Mouse (Mus musculus): ENCODE results near the gene Grifin.

Gene Grifin

GRCm38 (mm10) chr5:140583732-140584368 lies 19.0 kb upstream of the Grifin start:
- DNase-seq: no peak

- DNase-seq: no peak
These were observed 18.3 kb upstream of the Grifin start for GRCm38 (mm10) chr5:140582995-140583731.

DNA sequence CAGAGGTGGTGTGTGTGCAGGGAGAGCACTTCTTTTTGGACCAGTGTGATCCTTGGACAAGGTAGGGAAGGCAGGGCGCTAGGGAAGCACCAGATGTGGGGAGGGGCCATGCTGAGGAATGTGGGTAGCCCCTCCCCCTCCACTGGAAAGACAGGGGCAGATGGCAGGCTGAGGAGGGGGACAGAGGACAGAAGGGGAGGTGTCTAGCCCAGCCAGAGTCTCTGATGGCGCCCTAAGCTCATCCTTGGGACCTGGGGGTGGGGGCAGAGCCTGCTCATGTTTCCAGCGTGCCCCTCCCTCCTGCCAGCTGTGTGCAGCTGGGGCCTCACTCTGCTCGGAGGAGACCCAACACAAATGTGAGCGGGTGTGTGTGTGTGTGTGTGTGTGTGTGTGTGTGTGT lies 16.7 kb upstream of the Grifin start:
- DNase-seq: no peak

GRCm38 (mm10) chr5:140579771-140580170 lies 14.9 kb upstream of the Grifin start:
- DNase-seq: no peak

GRCm38 (mm10) chr5:140579221-140579620 lies 14.3 kb upstream of the Grifin start:
- DNase-seq: no peak

DNA sequence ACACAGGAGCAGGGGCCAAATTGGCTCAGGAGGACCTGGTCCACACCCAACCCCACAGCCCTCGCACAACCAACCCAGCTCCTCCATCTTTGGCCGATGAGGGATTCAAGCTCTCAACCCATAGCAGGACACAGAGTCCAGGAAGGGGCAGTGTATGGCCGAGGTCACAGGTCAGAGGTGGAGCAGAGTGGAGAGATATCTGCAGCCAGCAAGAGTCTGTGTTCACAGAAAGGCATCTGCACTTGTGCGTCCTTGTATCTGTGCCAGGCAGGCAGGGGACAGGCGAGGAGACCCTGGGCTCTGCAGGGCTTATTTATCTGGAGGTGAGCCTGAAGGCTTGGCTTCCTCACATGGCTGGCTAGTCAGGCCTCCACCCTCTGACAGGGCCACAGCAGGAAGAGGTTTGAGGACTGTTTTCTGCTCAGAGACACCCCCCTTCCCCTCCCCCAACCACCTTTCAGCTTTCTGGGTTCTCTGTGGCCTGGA lies 10.6 kb upstream of the Grifin start:
- peak; percentile 16 for DNase-seq

- peak; percentile 39 for DNase-seq
These were observed 7.7 kb upstream of the Grifin start for GRCm38 (mm10) chr5:140572611-140573010.

DNA sequence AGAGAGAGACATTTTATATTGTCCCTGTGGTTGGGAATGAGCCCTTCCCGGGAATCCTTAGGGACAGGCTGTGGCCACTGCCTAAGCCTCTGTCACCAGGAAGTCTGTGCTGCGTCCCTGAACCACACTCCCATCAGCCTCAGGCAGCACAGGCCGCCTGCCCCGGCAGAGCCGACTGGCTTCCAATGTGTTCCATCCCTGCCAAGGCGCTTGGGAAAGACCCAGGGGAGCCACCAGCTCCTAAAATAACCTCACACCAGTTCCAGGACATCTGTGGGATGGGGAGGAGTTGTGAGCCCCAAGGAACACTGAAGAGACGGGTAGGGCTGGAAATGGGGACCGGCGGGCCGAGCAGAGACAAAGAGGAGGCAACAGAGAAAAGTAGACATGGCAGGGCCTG lies 6.8 kb upstream of the Grifin start:
- DNase-seq: peak; percentile 66

- no peak for DNase-seq
These were observed 6.3 kb upstream of the Grifin start for GRCm38 (mm10) chr5:140571201-140571600.

GRCm38 (mm10) chr5:140570223-140570870 lies 5.5 kb upstream of the Grifin start:
- no peak for DNase-seq

DNA sequence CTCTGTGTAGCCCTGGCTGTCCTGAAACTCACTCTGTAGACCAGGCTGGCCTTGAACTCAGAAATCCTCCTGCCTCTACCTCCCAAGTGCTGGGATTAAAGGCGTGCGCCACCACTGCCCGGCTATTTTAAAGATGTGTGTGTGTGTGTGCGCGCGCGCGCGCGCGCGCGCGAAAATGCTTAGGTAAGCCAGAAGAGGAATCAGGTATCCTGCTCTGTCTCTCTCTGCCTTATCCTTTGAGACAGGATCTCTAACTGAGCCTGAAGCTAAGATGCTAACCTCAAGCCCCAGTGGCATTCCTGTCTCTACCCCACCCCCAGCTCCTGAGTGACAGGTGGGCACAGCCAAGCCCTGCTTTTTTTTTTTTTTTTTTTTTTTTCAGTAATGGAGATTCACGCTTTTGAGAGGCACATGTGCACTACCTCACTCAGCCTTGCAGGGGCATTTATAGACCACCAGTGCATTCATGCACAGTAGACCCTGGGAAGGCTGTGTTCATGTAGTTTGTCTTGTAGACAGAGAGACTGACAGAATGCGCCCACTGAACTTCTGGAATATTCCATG lies 4.2 kb upstream of the Grifin start:
- no peak for DNase-seq

DNA sequence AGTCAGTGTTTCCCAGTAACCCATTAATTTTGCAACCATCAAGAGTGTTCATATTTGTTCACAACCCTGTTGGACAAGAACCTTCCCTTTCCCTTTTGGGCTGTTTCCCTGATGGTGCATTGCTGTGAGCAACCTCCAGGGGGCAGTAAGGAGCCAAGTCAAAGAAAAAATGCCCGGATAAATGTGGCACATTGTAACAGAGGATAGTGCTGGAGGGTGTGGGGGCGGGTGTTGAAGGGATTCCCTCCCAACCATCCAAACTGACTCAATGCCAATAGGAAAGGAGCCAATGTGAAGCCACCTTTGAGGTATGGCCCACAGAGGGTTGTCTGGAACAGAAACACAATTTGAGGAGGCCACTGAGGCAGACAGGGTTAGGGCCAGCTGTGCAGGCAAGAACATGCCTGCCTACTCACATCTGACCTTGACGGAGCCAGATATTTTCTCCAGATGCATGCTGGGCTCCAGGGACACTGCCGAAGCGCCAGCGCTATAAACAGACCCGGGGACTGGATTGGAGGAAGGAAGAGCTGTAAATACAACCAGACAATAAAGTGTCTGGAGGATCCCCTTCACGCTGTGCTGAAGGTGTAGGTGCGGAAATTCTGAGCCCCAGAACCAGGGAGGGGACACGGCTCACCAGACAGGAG lies 3.6 kb upstream of the Grifin start:
- DNase-seq: peak; percentile 79

GRCm38 (mm10) chr5:140567751-140568150 lies 2.9 kb upstream of the Grifin start:
- DNase-seq: no peak

- DNase-seq: peak; percentile 80
These were observed 2.5 kb upstream of the Grifin start for GRCm38 (mm10) chr5:140567321-140567720.

DNA sequence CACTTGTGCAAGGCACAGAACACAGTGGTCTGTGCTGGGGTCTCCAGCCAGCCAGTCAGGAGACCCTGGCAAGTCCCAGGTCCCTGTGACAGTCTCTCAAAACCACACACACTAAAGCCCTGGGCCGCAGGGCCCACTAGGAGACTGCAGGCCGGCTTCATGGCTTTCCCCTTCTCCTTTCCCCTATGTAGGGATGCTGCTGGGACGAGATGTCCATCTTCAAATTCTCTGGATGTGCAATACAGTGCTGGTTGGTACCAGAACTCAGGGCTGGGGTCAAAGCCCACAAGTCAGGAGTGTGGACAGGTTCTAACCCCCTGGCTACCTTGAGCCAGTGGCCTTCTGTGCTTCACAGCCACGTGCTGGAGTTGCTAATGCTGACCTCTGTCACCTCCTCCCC lies 1.4 kb upstream of the Grifin start:
- DNase-seq: no peak

DNA sequence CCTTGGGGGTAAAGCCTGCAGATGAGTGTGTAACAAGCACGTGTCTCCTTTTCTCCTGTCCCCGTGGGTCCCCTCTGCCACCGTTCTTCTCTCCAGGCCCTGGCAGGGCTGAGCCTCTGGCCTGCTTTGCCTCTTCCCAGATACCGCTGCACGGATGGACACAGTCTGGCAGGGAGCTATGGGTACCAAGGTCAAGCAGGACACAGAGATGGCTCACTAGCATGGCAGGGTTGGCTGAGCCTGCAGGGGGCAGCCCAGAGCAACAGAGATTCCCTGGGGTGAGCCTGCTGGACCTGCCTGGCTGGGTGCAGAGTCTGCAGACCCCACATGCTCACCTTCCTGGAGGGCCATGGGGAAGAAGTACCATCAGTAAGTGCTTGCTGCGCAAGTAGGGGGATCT lies 985 bp upstream of the Grifin start:
- peak; percentile 67 for DNase-seq

DNA sequence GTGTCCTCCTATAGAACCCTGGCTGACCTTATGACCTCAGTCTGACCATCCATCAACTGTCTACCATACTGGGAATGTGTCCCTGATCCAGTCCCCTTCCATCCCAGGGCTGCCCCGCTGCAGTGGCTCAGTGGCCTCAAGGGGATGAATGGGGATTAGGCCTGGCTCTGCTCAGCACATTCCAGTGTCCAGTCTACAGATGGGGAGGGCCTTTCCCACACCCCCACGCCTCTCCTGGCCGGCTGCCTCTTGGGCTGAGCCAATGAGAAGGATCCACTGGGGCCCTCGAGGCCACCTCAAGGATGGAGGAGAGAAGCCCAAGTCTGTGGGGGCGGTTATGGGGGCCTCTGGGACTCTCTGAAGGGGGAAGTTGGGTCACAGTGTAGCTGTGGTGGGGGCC lies 580 bp upstream of the Grifin start:
- no peak for DNase-seq

DNA sequence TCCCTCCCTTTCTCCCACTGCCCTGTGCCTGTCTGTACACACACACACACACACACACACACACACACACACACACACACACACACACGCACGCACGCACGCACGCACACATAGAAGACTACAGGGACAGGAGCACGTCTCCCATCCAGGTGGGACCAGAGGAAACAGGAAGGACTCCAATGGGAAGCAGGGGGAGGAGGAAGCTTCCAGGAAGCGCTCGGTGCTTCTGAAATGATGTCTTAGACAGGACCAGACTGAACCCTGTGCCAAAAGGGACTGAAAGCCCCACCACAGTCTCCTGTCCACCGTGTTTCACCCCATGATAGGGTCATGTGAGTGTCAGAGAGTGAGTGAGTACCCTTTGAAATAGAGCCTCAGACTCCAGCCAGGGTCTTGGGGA lies 2.3 kb downstream of the Grifin start:
- no peak for DNase-seq

DNA sequence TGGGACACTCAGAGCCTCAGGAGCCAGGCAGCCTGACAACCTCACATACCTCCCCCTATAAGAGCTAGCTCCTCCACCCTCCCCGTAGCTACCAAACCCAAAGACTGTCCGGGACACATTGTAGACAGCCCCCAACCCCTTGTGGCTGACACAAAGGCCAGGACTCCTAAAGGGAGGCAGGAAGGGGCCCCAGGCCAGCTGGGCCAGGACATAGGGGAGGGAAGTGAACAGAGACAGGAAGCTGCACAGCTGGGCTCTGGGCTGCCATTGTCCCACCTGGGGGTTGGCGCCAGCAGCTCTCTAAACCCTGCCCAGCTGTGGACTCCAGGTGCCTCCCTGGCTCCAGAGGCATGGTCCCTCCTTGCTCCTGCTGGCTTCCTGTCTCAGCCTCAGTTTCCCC lies 8.0 kb downstream of the Grifin start:
- DNase-seq: no peak

DNA sequence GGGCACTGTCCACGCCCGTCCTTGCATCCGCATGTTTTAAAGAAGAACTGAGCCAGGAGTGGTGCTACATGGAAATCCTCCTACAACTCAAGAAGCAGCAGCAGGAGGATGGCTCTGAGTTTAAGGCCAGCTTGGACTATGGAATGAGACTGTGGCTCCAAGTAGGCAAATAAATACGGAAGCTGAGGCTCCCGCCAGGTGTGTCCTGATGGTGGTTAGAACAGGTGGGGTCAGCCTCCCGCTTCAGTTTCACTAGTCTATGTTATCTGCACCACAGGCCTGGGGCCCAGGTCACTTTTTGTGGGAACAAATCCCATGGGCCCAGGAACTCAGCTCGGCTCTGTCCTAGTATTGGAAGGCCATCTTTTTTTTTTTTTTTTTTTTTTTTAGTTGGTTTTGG lies 11.2 kb downstream of the Grifin start:
- DNase-seq: no peak

DNA sequence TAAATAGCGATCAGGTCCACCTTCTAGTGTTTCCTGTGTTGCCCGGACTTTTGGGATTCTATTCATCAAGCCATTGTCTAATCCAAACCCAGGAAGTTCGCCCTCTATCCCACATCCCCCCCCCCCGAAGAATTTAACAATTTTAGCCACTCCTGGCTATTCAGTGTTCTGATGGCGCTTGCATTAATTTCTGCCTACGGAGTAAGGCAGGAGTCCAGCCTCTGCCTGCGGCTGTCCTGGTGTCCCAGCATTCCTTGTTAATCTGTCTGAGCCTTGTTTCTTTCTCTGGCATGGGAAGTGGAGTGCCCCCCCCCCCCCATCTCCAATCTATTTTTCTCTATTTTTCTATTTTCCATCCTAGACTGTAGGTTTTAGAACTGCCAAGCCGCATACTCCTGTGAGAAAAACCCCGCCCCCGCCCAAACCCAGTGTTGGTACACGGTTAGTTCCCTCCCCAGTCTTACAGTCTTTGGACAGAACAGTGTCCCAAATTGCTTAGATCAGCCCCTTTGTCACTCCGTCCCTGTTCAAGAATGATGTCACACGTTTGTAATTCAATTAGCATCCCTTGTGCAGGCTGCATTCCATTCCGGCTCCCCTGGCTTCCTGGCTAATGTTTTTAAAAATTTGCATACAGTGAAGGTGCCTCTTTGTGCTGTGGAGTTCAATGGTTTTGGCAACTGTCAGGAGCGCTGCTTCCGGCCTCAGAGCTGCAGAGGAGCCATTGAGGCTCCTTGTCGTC lies 15.4 kb downstream of the Grifin start:
- DNase-seq: no peak

DNA sequence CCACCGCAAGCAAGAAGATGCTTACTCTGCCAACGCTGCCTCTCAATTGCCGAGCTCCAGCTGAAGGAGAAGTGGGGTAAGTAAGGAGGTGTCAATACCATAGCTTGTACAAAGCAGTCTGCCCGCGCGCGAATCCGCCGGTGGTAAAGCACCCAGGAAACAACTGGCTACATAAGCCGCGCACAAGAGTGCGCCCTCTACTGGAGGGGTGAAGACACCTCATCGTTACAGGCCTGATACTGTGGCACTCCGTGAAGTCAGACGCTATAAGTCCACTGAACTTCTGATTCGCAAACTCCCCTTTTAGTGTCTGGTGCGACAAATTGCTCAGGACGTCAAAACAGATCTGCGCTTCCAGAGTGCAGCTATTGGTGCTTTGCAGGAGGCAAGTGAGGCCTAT lies 18.5 kb downstream of the Grifin start:
- DNase-seq: no peak

DNA sequence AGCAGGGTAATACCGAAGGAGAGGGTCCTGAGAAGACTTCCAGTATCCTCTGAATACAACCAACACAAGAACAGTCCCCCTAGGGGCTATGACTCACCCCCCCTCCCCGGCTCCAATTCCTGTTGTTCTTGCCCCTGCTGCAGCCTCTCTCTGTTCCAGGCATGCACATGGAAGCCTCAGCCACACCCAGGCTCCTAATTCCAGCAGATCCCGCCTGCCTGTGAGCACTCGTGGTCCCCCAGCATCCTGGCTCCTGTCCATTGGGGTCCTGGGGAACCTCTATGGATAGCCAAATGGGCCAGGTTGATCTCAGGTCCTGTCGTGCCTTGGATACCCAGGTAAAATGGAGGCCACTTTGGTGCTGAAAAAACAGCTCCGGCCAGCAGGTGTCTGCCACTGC lies 19.2 kb downstream of the Grifin start:
- DNase-seq: no peak

Data from lung, postnatal 14 days (tissue).